Mouse (Mus musculus): ENCODE results near the gene Ddn.

Gene Ddn

GRCm38 (mm10) chr15:98797835-98798492, 11.3 kb downstream of the Ddn start:
- no peak for DNase-seq (ENCODE audit: low read depth)

- DNase-seq (ENCODE audit: low read depth), result no peak
Observed at GRCm38 (mm10) chr15:98796803-98797595, 12.3 kb downstream of the Ddn start.

- DNase-seq (ENCODE audit: low read depth), result no peak
Observed at GRCm38 (mm10) chr15:98793141-98793698, 16.1 kb downstream of the Ddn start.

- DNase-seq (ENCODE audit: low read depth), result no peak
Observed at GRCm38 (mm10) chr15:98792233-98793020, 16.9 kb downstream of the Ddn start.

- DNase-seq (ENCODE audit: low read depth), result peak; percentile 53
Observed at GRCm38 (mm10) chr15:98791771-98792170, 17.5 kb downstream of the Ddn start.

GRCm38 (mm10) chr15:98791221-98791620, 18.1 kb downstream of the Ddn start:
- no peak for DNase-seq (ENCODE audit: low read depth)

- DNase-seq (ENCODE audit: low read depth), result no peak
Observed at GRCm38 (mm10) chr15:98790761-98791160, 18.5 kb downstream of the Ddn start.

- peak; percentile 74 for DNase-seq (ENCODE audit: low read depth)
Observed at GRCm38 (mm10) chr15:98789661-98790535, 19.4 kb downstream of the Ddn start, which contains the start of gene Wnt1. Gene Wnt1, plus strand, starts transcription at chr15:98789857.

GRCm38 (mm10) chr15:98788972-98789660, 20.2 kb downstream of the Ddn start:
- peak; percentile 38 for DNase-seq (ENCODE audit: low read depth)

- DNase-seq (ENCODE audit: low read depth), result no peak
Observed at GRCm38 (mm10) chr15:98787930-98788329, 21.4 kb downstream of the Ddn start.

GRCm38 (mm10) chr15:98785744-98786143, 23.5 kb downstream of the Ddn start:
- DNase-seq (ENCODE audit: low read depth), result peak; percentile 66

- no peak for DNase-seq (ENCODE audit: low read depth)
Observed at GRCm38 (mm10) chr15:98781166-98781565, 28.1 kb downstream of the Ddn start.

GRCm38 (mm10) chr15:98780573-98780972, 28.7 kb downstream of the Ddn start:
- no peak for DNase-seq (ENCODE audit: low read depth)

- no peak for DNase-seq (ENCODE audit: low read depth)
Observed at GRCm38 (mm10) chr15:98780075-98780474, 29.2 kb downstream of the Ddn start.

GRCm38 (mm10) chr15:98778806-98779205, 30.5 kb downstream of the Ddn start:
- no peak for DNase-seq (ENCODE audit: low read depth)

- DNase-seq (ENCODE audit: low read depth), result no peak
Observed at GRCm38 (mm10) chr15:98778191-98778770, 31.0 kb downstream of the Ddn start.

GRCm38 (mm10) chr15:98777762-98778161, 31.5 kb downstream of the Ddn start, which contains the start of gene Wnt10b:
Gene Wnt10b, minus strand, starts transcription at chr15:98778150.
- DNase-seq (ENCODE audit: low read depth), result peak; percentile 48

- DNase-seq (ENCODE audit: low read depth), result peak; percentile 52
Observed at GRCm38 (mm10) chr15:98777005-98777616, 32.2 kb downstream of the Ddn start.

GRCm38 (mm10) chr15:98776280-98777004, 32.8 kb downstream of the Ddn start:
- DNase-seq (ENCODE audit: low read depth), result peak; percentile 77

Measured in induced T-regulatory cell, adult 2 months (primary cell).